Mouse (Mus musculus): Measurements from ENCODE around the gene Ewsr1. TPM values are rescaled to one million over a fixed set of nuclear protein-coding genes. Genes with fewer than 3 reads are reported as not detected.
A peak's percentile ranks its signal among the peaks of the same experiment; 100 is the strongest.

Ewsr1 gene
- polyA plus RNA-seq, 1 experiment from 2014 or later = 231 TPM

GRCm38 (mm10) chr11:5139372-5139771 is 40.3 kb upstream of the Ewsr1 start:
- Histone ChIP-seq H3K36me3 (ENCODE audit: control insufficient read depth, insufficient read depth, low read length) (no peaks in the 10 kb centered on the region), H3K4me2 (replicated peaks; ENCODE audit: low read depth) (peak overlapping the region; percentile 29; the same call in 1 of the 2 replicates), H3K27me3 (ENCODE audit: control insufficient read depth, insufficient read depth, low read length) (no peaks in the 10 kb centered on the region), H3K27ac (replicated peaks) (peak overlapping the region; percentile 79), H3K4me1 (replicated peaks; ENCODE audit: control insufficient read depth, insufficient read depth) (peaks cover 12% of the 10 kb centered on the region; the same call in 1 of the 2 replicates), H3K9ac (ENCODE audit: low read length) (0 out of 2 replicates have a peak overlapping the region, but pooled peaks have one; percentile 31), H3K9me3 (ENCODE audit: control insufficient read depth, low read length) (no peaks in the 10 kb centered on the region), H3K4me3 (ENCODE audit: low read depth, low read length) (no peak overlapping the region)
- ATAC-seq (ENCODE audit: low FRiP score, low TSS enrichment) = no peak
- TF ChIP-seq CTCF (IDR thresholded peaks at IDR 0.05; ENCODE audit: low read depth) (no peak), EP300 (optimal IDR thresholded peaks at IDR 0.05) (no peak)
- DNase-seq (ENCODE audit: low spot score) = no peak
- 42% methylated on average over 9 of the region's 9 CpGs for WGBS

GRCm38 (mm10) chr11:5138642-5139041 is 39.6 kb upstream of the Ewsr1 start:
- no peak overlapping the region for H3K9ac ChIP-seq (ENCODE audit: low read length)
- no peak overlapping the region for H3K4me3 ChIP-seq (ENCODE audit: low read depth, low read length)
- ATAC-seq (ENCODE audit: low FRiP score, low TSS enrichment) (no peak), DNase-seq (ENCODE audit: low spot score) (no peak)
- H3K9me3 ChIP-seq (ENCODE audit: control insufficient read depth, low read length) = no peaks in the 10 kb centered on the region
- no peaks in the 10 kb centered on the region for H3K36me3 ChIP-seq (ENCODE audit: control insufficient read depth, insufficient read depth, low read length)
- H3K4me1 ChIP-seq (replicated peaks; ENCODE audit: control insufficient read depth, insufficient read depth) = peaks cover 12% of the 10 kb centered on the region; the same call in 1 of the 2 replicates
- TF ChIP-seq CTCF (IDR thresholded peaks at IDR 0.05; ENCODE audit: low read depth) = no peak
- TF ChIP-seq EP300 (optimal IDR thresholded peaks at IDR 0.05) = no peak
- H3K27ac ChIP-seq (replicated peaks) = peak overlapping the region; percentile 79
- 34% methylated on average over 2 of the region's 2 CpGs for WGBS
- peak overlapping the region; percentile 29; the same call in 1 of the 2 replicates for H3K4me2 ChIP-seq (replicated peaks; ENCODE audit: low read depth)
- H3K27me3 ChIP-seq (ENCODE audit: control insufficient read depth, insufficient read depth, low read length) = no peaks in the 10 kb centered on the region

- 60% methylated on average over 11 of the region's 11 CpGs for WGBS
- TF ChIP-seq EP300 (optimal IDR thresholded peaks at IDR 0.05) = no peak
- no peak for TF ChIP-seq CTCF (IDR thresholded peaks at IDR 0.05; ENCODE audit: low read depth)
- Histone ChIP-seq H3K27me3 (ENCODE audit: control insufficient read depth, insufficient read depth, low read length) (no peaks in the 10 kb centered on the region), H3K4me2 (replicated peaks; ENCODE audit: low read depth) (no peak overlapping the region), H3K9ac (ENCODE audit: low read length) (peak overlapping the region; percentile 35; the same call in 1 of the 2 replicates), H3K4me1 (replicated peaks; ENCODE audit: control insufficient read depth, insufficient read depth) (peaks cover 9% of the 10 kb centered on the region; the same call in 1 of the 2 replicates), H3K27ac (replicated peaks) (peak overlapping the region; percentile 77), H3K36me3 (ENCODE audit: control insufficient read depth, insufficient read depth, low read length) (no peaks in the 10 kb centered on the region), H3K9me3 (ENCODE audit: control insufficient read depth, low read length) (no peaks in the 10 kb centered on the region), H3K4me3 (ENCODE audit: low read depth, low read length) (0 out of 2 replicates have a peak overlapping the region, but pooled peaks have one; percentile 15)
- DNase-seq (ENCODE audit: low spot score) = no peak
- ATAC-seq (ENCODE audit: low FRiP score, low TSS enrichment) = peak; percentile 70; the same call in 1 of the 2 replicates
Measured at GRCm38 (mm10) chr11:5135914-5136313, 36.8 kb upstream of the Ewsr1 start.

- Histone ChIP-seq H3K27me3 (ENCODE audit: control insufficient read depth, insufficient read depth, low read length) (no peaks in the 10 kb centered on the region), H3K9me3 (ENCODE audit: control insufficient read depth, low read length) (no peaks in the 10 kb centered on the region), H3K27ac (replicated peaks) (no peak overlapping the region), H3K4me2 (replicated peaks; ENCODE audit: low read depth) (no peak overlapping the region), H3K4me3 (ENCODE audit: low read depth, low read length) (no peak overlapping the region), H3K4me1 (replicated peaks; ENCODE audit: control insufficient read depth, insufficient read depth) (0 out of 2 replicates have a peak, but pooled peaks cover 3% of the 10 kb centered on the region), H3K36me3 (ENCODE audit: control insufficient read depth, insufficient read depth, low read length) (no peaks in the 10 kb centered on the region; the same call in 1 of the 2 replicates), H3K9ac (ENCODE audit: low read length) (no peak overlapping the region)
- no peak for TF ChIP-seq CTCF (IDR thresholded peaks at IDR 0.05; ENCODE audit: low read depth)
- no peak for DNase-seq (ENCODE audit: low spot score)
- no peak for ATAC-seq (ENCODE audit: low FRiP score, low TSS enrichment)
- WGBS = 52% methylated on average over 4 of the region's 4 CpGs
Measured at GRCm38 (mm10) chr11:5132751-5133150, 33.7 kb upstream of the Ewsr1 start.

GRCm38 (mm10) chr11:5130111-5130665 is 31.1 kb upstream of the Ewsr1 start:
- Histone ChIP-seq H3K4me3 (ENCODE audit: low read depth, low read length) (no peak overlapping the region), H3K36me3 (ENCODE audit: control insufficient read depth, insufficient read depth, low read length) (no peaks in the 10 kb centered on the region; the same call in 1 of the 2 replicates), H3K4me2 (replicated peaks; ENCODE audit: low read depth) (no peak overlapping the region), H3K9ac (ENCODE audit: low read length) (no peak overlapping the region), H3K9me3 (ENCODE audit: control insufficient read depth, low read length) (no peaks in the 10 kb centered on the region), H3K27me3 (ENCODE audit: control insufficient read depth, insufficient read depth, low read length) (no peaks in the 10 kb centered on the region), H3K27ac (replicated peaks) (no peak overlapping the region), H3K4me1 (replicated peaks; ENCODE audit: control insufficient read depth, insufficient read depth) (0 out of 2 replicates have a peak, but pooled peaks cover 3% of the 10 kb centered on the region)
- no peak for ATAC-seq (ENCODE audit: low FRiP score, low TSS enrichment)
- 64% methylated on average over 4 of the region's 4 CpGs for WGBS
- TF ChIP-seq CTCF (IDR thresholded peaks at IDR 0.05; ENCODE audit: low read depth) (no peak), EP300 (optimal IDR thresholded peaks at IDR 0.05) (no peak)
- no peak for DNase-seq (ENCODE audit: low spot score)

- Histone ChIP-seq H3K9ac (ENCODE audit: low read length) (peak overlapping the region; percentile 35; the same call in 1 of the 2 replicates), H3K4me1 (replicated peaks; ENCODE audit: control insufficient read depth, insufficient read depth) (0 out of 2 replicates have a peak, but pooled peaks cover 3% of the 10 kb centered on the region), H3K27me3 (ENCODE audit: control insufficient read depth, insufficient read depth, low read length) (no peaks in the 10 kb centered on the region), H3K36me3 (ENCODE audit: control insufficient read depth, insufficient read depth, low read length) (no peaks in the 10 kb centered on the region; the same call in 1 of the 2 replicates), H3K4me3 (ENCODE audit: low read depth, low read length) (no peak overlapping the region), H3K4me2 (replicated peaks; ENCODE audit: low read depth) (no peak overlapping the region), H3K27ac (replicated peaks) (no peak overlapping the region), H3K9me3 (ENCODE audit: control insufficient read depth, low read length) (no peaks in the 10 kb centered on the region)
- no peak for DNase-seq (ENCODE audit: low spot score)
- ATAC-seq (ENCODE audit: low FRiP score, low TSS enrichment) = 0 out of 2 replicates have a peak, but pooled peaks have one; percentile 21
- WGBS = 53% methylated on average over 5 of the region's 5 CpGs
- TF ChIP-seq EP300 (optimal IDR thresholded peaks at IDR 0.05) (no peak), CTCF (IDR thresholded peaks at IDR 0.05; ENCODE audit: low read depth) (no peak)
Measured at GRCm38 (mm10) chr11:5129035-5129480, 30.0 kb upstream of the Ewsr1 start.

All from stomach, postnatal 0 days (tissue).